Mouse (Mus musculus): Measurements from ENCODE around the gene Gpr85. TPM values are rescaled to one million over a fixed set of nuclear protein-coding genes. Genes with fewer than 3 reads are reported as not detected.

The Gpr85 gene
- total and polyA plus RNA-seq, 3 experiments = 0.07 to 1.2 (median 0.75) TPM

DNA sequence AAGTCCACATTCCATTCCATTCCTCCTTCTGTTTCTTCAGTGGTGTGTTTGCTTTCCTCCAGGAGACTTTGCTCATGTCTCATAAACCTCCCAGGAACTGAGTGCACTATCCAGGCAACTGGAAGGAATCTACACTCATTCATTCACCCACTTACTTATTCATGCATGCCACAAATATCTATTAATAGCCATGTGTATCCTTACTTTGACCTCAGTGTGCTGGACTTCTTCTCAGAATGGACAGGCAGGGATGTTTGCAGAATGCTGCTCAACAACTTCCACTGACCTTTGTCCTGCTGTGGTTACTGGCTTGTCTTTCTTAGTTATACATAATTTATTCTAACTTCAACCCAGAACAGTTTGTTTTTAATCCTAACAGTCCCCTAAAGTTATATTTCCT lies 23.1 kb downstream of the Gpr85 start:
- DNase-seq = no peak

DNA sequence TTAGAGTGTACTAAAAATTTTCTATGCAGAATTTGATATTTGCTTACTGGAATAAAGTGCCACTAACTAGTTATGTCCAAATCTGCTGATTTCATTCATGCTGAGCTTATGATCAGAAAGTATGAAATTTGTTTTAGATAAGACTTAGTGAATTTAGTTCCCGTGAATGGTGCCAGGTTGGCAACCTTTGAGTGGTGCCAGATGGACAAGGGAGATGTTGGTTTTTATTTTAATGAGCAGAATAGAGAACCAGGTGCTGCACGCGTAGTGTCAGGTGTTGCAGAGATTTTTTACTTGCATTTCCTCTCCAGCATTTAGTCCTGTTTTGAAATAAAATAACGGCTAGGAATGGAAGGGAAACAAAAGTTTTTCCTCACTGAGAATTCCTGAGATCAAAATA lies 27.6 kb downstream of the Gpr85 start:
- DNase-seq = no peak

DNA sequence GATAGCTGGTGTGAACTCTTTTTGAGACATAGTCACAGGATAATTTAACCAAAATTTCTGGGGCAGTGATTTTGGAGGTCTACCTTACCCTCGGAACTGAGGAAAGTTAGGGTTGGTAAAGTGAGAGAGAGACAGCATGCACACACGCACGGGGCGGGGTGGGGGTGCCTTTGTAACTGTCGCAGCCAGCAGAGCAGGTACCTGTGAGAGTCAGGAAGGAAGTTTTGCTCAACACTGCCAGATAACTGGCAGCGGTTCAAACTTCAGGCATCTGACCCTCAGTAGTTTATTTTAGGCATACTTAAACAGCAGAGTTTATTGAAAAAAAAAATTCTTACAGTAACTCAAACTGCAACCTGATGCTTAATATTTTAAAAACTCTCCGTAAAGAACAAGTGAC lies 39.7 kb downstream of the Gpr85 start:
- no peak for DNase-seq

DNA sequence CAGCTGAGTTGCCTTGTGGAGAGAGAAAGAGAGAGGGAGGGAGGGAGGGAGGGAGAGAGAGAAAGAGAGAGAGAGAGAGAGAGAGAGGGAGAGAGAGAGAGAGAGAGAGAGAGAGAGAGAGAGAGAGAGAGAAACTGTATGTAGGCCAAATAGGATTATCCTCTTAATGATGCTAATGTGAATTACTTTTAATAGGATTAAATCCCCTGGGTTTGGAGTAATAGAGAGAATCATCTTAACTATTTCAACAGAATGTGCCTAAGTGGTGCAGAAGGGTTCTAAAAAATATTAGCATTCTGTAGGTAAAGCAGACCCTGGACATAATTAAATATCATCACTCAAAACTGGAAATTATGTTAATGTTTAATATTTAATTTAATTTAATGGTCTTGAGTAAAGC lies 42.4 kb downstream of the Gpr85 start:
- no peak for DNase-seq

Other genes starting within 250 kb of the Gpr85 start
- gene Tmem168, start 231.8 kb downstream of the Gpr85 start, total RNA-seq (2021) = 10 to 100 TPM; 23.1 to 29.8 TPM
- gene Tmem168, start 231.8 kb downstream of the Gpr85 start, polyA plus RNA-seq (2012; rRNA removed) = 13.3 and 29.5 TPM in 2 replicates
- 10 to 100 TPM; 11.2 to 13.8 TPM for gene Bmt2, start 162.0 kb downstream of the Gpr85 start, total RNA-seq (2021)
- 0.48 and 0.62 TPM in 2 replicates for gene Bmt2, start 162.0 kb downstream of the Gpr85 start, polyA plus RNA-seq (2012; rRNA removed)
- gene 2610001J05Rik, start 31.6 kb upstream of the Gpr85 start, total RNA-seq (2021) = 10 to 100 TPM; 32.6 to 50.1 TPM
- 4.4 and 5.6 TPM in 2 replicates for gene 2610001J05Rik, start 31.6 kb upstream of the Gpr85 start, polyA plus RNA-seq (2012; rRNA removed)

Measured in adrenal gland, adult 2 months (tissue).